Mouse (Mus musculus) layer of hippocampus, postnatal 14 days (tissue): ENCODE results near the gene Nudcd3. TPM values are rescaled to one million over a fixed set of nuclear protein-coding genes. Genes with fewer than 3 reads are reported as not detected.

ENCODE experiments used
- DNase-seq, 2 experiments: peaks; one replicate each; pipeline ENCODE4 v3.0.0; 2021 to 2022; ENCODE audit warnings: low spot score in 2 of 2, mixed read lengths in 1 of 2
- long read RNA-seq, 2 experiments: library from polyadenylated mRNA; stranded (forward); transcript quantifications; one replicate each; pipeline ENCODE4 v2.0.0; 2021
- total RNA-seq, 2 experiments: library from RNA; stranded (reverse); gene quantifications; 2 replicates each; pipeline ENCODE4 v1.2.3; 2021

The Nudcd3 gene
- 100 to 1,000 TPM; 116 to 122 TPM for total RNA-seq
- long read RNA-seq, experiment 1, transcript Nudcd3-201 (6 exons, 3,927 nt), result major isoform, 130 of 166 reads
- long read RNA-seq, experiment 1, partial matches to known transcripts, result 20 of 166 reads
- long read RNA-seq, experiment 1, other reads (novel, unspliced or antisense), result 13 of 166 reads
- long read RNA-seq, experiment 2, transcript Nudcd3-201 (6 exons, 3,927 nt), result major isoform, 121 of 155 reads
- long read RNA-seq, experiment 2, partial matches to known transcripts, result 6 of 155 reads
- long read RNA-seq, experiment 2, other reads (novel, unspliced or antisense), result 25 of 155 reads

DNA sequence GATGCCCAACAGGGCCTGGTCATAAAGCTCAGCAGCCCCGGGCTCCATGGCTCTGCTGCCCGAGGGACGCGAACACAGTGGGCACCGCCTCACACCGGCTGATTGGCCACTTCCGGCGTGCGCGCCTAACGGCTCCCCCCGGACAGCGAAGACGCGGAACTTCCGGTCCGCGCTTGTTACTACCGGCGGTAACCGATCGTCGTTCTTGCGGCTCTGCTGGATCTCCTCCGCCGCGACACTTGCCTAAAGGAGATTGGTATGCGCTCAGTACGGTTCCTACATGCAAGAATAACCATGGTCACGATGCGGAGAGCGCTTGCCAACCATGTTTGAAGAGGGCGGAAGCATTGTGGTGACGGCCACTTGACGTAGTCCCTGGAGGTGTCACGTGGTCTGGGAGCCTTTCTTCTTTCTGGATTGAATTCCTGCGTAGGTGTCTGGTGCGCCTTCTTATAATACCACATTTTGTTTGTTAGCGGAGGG is at the start of gene Nudcd3:
Gene Nudcd3, minus strand, starts transcription at position 329 of the 483 bp plus-strand sequence.
- peak; percentile 93 for DNase-seq

DNA sequence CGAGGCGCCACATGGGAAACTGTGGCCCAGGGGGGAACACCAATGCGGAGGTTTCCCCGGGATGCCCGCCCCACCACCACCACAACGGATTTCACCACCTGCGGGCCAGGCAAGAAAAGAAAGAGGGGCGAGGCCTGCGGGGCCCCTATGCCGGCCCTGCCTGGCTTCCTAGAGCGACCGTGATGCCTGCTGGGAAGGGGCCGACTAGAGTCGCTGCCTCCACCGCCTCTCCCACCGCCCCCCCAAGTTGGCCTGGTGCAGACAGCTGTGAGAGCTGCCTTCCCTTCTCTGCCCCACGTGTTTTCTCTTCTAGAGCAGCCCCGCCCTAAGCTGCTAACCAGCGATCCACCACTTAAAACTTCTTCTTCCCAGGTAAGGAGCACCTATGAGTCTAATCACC is 44.5 kb upstream of the Nudcd3 start:
- DNase-seq, result no peak

DNA sequence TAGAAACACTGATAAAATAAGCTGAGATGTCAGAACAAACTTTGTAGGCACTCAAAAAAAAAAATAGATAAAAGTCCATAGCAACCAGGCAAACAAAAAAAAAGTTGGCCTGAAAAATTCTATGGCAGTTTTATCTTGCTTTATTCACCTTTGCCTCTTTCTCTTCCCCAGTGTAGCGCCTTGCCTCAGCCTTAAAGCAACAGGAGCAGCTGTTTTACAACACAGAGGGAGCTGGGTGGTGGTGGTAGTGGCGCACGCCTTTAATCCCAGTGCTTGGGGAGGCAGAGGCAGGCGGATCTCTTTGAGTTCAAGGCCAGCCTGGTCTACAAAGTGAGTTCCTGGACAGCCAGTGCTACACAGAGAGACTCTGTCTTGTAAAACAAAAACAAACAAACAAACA is 32.8 kb upstream of the Nudcd3 start:
- DNase-seq, result no peak

DNA sequence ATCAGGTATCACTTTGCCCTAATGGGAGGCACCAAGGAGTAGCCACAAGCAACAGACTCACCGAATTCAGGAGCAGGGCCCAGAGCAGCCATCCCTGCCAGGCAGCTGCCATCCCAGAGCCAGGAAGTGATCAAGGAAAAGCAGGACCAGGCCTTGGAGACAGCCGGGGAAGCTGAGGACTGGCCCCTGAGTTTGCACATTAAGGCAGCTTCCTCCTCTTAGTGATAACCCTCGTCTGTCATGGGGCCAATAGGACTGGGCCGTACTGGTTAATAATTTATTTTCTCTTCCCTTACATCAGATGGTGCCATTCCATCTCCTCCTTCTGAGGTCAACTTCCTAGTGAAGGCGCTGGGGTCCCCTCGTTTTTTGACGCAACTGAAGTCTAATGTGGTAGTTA is 29.8 kb upstream of the Nudcd3 start, which contains the start of gene Npc1l1:
Gene Npc1l1, minus strand, starts transcription at position 132 of the 400 bp plus-strand sequence.
- DNase-seq, result no peak

DNA sequence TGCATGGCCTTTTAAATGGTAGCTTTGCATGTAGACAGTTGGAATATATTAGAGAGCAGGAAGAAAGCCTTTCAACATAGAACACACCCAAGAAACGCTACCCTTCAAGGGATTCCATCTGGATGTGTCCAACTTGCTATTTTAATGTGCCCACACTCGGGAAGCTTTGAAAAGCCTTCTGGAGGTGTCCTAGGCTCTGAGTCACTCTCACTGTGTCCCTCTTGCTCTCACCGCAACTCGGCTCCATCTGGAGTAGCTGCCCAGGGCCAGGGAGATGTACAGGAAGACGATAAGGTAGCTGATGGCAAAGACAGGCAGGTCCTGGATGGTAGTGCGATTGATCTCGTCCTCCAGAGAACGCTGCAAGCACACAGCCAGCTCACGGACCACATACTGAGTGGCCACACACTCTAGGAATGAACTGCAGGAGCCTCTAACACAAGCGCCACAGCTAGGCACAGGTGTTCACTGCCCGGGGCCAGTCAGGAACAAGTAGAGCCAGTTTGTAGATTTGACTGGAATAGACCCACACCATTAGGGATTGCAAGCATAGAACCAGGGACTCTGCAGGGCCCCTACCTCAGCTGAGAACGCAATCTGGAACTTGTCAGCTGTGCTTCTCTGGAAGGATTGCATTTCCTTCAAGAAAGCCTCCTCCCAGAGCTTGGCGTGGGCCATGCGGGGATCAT is 24.5 kb upstream of the Nudcd3 start:
- peak in 1 of 2 experiments; percentile 14 for DNase-seq

DNA sequence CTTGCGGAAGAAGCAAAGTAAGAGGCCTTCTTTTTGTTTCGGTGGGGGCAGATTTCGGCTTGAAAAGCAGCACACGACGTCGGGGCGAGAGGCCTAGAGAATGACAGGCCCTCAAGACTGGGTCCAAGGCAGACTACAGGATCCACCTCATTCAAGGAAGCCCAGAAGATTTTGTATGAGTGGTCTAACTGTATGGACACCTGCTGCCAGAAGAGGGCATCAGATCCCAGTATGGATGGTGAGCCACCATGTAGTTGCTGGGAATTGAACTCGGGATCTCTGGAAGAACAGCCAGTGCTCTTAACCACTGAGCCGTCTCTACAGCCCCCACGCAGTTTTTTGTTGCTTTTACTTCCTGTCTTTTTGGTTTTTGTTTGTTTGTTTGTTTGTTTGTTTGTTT is 22.0 kb upstream of the Nudcd3 start:
- DNase-seq, result no peak

DNA sequence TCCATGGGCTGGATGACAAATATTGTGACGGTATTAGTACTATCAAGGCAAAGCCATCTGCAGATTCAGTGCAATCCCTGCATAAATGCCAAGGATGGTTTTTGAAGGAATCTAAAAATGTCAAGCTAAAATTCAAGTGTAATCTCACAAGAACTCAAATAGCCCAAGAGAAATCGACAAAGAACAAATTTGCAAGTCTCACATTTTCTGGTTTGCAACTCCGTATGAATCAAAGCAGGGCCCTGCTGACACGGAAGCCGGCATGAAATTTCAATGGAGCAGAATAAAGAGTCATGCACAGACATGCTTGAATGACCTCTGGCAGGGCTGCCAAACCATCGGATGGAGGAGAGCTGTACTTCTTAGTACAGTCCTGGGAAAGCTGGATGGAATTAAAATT is 19.8 kb upstream of the Nudcd3 start:
- DNase-seq, result peak in 1 of 2 experiments; percentile 24

DNA sequence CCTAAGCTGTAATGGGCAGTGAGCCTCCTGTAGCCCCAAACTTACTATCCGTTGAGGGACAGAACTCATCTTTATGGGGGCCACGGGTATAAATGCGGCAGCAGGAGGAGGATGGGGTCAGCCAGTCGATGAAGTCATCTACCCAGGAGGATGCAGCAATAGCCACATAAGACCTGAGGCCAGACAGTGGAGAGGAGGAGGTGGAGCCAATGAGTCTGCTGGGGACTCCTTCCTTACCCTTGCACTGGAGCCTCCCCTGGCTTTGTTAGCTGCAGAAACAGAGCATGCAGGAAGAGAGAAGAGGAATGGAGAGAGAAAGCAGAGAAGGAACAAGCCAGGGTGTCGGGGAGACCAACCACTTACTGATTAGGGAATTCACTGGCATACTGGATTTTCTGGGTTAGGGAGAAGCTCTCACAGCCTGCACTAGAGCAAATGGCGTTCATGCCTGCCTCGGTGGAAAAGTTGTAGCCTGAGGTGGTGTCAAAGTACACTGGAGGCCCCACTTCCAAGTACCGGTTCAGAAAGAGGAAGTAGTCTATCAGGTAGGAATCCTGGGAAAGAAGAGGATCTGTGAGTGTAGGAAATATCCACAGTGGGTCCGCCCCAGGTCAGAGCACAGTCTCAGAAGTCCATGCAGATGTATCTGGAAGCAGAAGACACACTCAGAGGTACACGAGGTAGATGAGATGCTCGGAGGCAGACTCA is 18.1 kb upstream of the Nudcd3 start:
- no peak for DNase-seq

DNA sequence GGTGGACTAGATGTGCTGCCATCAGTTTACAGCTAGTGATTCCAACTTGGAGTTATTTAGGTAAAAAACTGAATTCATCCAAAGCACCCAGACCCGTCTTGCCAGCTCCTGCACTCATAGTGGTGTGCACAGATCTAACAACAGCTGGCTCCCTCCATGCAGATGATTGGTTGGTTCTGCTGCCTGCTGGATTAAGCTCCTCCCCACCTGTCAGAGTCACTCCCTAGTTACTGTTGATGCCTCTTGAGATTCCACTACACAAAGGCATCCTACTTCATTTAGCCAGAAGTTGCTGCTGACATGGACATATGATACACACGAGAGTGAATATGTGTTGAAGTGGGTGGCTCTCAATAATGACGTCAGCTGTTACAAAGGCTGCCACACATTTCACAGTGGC is 16.6 kb upstream of the Nudcd3 start:
- DNase-seq, result no peak

DNA sequence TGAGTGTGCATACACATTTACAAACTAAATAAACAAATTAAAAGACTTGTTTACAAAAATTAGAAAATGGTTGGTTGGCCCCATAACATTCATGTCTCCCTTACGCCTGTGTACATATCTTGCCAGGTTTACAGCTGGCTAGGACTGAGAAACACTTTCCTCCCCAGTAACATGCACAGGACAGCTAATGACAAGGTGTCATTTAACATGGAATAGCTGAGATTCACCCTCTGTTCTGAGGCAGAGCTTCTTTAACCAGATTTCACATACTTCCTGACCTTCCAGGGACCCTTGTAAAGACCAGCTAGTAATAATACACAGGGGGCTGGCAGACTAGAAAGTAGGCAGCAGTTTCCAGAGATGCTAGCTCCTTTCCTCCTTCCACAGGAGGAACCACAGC is 7.9 kb upstream of the Nudcd3 start:
- DNase-seq, result no peak

DNA sequence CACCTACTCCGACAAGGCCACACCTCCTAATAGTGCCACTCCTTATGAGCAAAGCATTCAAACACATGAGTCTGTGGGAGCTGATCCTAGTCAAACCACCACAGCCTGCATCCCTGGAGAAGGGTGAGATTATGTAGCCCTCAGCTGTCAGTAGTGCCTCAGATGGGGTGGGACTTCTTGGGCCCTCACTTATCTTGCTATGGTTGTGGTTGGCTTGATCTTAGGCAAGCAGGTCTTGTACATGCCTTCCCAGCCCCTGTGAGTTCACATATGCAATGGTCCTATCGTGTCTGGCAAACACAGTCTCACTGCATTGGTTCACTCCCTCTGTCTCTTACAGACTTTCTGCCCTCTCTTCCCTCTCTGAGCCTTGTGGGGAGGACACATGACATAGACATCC is 6.9 kb upstream of the Nudcd3 start:
- no peak for DNase-seq

DNA sequence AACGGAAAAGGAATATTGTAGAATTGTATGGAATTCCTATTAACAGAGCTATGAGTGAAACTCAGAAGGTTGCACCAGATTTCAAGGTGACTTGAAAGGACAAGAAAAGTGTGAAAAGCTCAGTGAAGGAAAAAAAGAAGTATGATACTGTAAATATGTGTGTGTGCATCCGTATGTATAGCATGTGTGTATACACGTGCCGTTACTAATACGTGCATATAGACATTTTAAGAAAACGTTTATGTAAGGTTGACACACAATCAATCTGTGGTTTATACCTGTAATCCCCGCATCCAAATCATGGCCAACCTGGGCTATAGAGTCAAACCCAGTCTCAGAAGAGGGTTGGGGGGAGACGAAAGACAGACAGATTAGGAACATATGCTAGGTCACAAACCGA is 355 bp upstream of the Nudcd3 start:
- no peak for DNase-seq

DNA sequence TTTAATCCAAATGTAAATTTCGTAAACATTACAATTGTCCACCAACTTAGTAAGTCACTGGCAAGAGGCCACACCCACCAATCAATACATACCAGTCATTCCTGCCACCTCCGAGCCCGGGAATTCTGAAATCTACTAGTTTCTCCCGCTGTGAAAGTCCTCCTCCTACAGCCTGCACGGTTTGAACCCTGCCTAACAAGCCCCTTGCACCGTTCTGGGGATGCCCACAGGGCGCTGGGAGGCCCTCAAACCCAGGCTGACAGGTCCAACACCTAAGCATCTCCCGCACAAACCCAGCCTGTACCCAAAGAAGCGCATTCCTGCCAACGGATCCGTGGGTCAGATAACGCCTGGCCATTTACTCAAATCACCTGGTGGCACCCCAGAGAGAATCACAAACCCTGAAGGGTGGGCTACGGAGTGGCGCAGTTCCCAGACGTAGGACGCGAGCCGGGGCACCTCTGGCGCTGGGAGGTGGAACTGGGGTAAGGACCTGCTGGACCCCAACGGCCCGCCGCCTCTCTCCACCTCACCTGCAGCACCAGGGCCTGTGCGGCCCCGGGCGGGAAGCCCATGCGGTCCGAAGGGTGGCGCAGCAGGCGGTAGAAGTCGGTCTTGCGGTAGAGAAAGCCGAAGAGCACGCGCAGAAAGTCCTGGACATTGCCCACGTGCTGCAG is 667 bp downstream of the Nudcd3 start, which contains the start of gene A730071L15Rik:
Gene A730071L15Rik, plus strand, starts transcription at position 620 of the 677 bp plus-strand sequence.
- DNase-seq, result no peak

DNA sequence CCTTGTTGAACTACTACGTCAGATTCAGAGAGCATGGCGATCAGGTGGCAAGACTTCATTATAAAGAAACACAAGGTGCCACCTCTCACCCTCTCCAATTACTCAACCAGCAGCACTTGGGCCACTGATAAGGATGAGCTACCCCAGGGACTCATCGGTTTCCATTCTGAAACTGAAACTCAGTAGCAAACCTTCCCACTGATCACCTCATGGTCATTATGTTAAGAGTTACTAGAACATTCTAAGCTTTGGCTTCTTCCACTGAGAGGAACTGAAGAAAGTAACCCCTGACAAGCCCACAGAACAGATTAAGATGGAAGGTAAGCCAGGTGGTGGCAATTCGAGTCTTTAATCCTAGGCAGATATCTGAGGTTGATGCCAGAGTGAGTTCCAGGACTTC is 1.8 kb downstream of the Nudcd3 start:
- DNase-seq, result no peak

DNA sequence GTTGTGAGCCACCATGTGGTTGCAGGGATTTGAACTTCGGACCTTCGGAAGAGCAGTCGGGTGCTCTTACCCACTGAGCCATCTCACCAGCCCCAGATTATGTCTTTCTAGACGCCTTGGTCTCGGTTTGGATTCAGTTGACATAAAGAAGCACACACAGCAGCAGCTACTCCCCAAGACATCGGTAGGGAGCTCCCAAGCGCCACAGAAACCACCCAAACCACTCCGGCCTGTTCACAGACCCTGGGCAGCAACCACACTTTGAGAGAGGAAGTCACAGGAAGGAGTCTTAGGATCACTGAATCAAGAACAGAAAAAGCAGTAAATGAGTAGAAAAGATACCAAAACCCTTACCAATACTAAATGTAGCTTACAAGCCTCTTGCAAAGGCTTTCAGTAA is 3.4 kb downstream of the Nudcd3 start:
- no peak for DNase-seq

DNA sequence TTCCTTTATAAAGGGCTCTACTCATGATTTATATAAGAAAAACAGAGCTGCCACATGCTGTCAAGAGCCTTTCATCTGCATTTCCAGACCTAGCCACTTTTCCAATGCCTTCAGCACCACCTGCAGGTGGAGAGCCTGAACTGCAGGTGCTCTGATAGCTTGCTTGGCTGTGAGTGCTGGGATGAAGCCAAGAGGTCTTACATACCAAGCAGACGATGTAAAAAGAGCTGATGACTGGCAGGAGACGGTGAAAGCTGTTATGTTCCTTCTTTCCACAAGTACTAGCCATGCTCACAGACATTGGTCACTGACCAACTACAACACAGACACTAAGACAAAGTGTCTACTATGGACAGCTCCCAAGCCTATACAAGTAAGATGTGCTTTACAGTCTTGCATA is 12.3 kb downstream of the Nudcd3 start:
- peak; percentile 97 for DNase-seq

DNA sequence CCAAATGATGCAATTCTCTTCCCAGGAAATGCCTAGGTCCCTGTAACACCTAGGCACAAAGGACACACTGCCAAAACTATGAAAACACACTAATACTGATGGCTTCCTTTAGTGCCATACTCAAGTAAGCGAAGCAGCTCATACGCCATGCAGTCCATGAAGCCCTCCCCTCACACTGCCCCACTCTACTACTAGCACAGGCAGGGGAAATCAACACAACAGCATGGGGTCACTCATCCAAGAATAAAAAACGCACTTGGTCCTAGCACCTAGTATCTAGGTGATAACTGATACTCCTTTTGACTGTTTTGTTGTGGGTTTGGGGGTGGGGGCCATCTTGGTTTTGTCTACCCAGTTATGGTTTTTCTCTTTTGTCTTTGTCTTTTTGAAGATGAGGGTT is 12.8 kb downstream of the Nudcd3 start:
- no peak for DNase-seq

DNA sequence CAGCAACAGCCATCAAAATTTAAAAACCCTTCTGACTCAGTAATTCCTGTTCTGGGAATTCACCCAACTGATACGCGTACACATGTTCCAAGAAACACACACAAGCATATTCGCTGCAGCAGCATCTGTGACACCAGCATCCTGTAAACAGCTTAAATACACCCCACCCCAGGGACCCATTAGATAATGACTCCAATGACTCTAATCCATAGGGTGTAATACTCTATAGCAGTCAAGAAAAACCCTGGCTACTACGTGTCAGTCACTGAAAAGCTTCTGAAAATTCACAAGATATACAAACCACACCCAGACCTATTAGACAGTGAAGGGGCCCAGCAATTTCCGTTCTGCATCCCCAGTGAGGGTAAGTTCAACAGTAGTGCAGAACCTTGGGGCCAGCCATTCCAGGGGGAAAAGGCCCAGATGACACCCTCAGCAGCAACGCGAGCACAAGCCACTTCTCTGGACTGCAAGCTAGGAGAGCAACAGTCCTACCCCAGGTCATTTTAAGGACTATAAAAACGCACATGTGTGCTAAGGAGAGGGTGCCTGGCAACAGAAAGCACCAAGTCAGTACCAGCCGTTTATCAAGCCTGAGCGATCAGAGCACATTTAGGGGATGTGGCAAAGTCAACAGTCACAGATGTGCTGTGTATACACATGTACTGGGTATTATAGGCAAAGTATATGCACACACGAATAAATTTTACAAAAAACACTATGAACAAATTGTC is 15.8 kb downstream of the Nudcd3 start:
- peak in 1 of 2 experiments; percentile 33 for DNase-seq

DNA sequence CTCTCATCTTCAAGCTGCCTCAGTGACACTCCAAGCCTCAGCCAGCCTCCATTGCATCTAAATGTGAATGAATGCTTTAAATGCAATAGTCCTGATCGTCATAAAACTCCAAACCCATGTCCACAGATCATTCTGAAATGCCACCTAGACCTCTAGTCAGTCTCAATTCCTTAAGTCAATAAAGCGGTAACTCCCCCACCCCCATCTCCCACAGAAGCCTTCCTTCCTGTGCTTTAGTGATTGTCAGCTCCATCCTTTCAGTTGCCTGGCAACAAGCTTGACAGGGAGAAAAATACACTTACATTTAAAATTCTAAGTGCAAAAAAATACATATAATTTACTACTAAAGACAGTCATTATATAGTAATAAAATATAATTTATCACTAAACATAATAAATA is 17.0 kb downstream of the Nudcd3 start:
- DNase-seq, result no peak

DNA sequence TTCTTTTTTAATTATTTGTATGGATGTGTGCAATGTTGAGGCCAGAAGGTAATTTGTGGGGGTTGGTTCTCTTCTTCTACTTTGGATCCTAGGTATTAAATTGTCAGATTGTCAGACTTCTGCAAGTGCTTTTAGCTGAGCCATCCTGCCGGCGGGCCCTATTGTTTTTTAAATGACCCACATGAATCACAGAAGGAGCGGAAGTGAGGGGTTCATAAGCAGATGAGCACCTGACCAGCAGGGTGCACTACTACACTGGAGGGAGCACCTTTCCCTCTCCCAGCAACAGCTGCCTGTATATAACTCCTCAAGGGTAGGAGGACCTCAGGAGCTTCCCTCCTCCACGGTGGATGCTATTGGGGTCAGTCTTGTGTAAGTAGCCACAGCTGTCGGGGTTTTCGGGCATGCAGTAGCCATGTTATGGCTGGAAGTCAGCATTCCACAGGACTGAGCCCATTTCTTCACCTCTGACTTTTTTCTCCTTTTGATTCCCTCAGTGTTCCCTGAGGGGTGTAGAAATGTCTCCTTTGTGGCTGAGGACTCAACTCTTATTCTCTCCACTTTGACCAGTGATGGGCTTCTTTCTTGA is 19.3 kb downstream of the Nudcd3 start:
- DNase-seq, result no peak
